Mouse (Mus musculus): Measurements from ENCODE around the gene Mrpl53.

GRCm38 (mm10) chr6:83122961-83123360, 14.1 kb downstream of the Mrpl53 start:
- TF ChIP-seq CTCF (IDR thresholded peaks at IDR 0.05; ENCODE audit: low read depth): no peak
- TF ChIP-seq EP300 (IDR thresholded peaks at IDR 0.05; ENCODE audit: low read depth): no peak

All from liver, embryonic 14.5 days (tissue).